Mouse (Mus musculus) stomach, embryonic 14.5 days (tissue): ENCODE results near the gene Tbx21. TPM values are rescaled to one million over a fixed set of nuclear protein-coding genes. Genes with fewer than 3 reads are reported as not detected.

Experiments used
- ATAC-seq: fragments of 200-750 bp; cut with Nextera tagmentation; 2 replicates; pipeline ENCODE4 v1.8.0; 2017; ENCODE audit warnings: low read depth, moderate TSS enrichment; ENCODE audit not compliant: insufficient number of reproducible peaks, insufficient read depth, low FRiP score
- H3K27ac ChIP-seq: fragments of 300-500 bp; sonication (generic); 2 replicates; pipeline ENCODE4 v1.5.1; 2014; ENCODE audit warnings: mild to moderate bottlenecking, low read length, moderate library complexity, mixed read lengths
- H3K27me3 ChIP-seq: fragments of 300-500 bp; sonication (generic); 2 replicates; pipeline ENCODE4 v1.6.1; 2014; ENCODE audit warnings: low read length, control low read depth, mixed read lengths; ENCODE audit not compliant: control insufficient read depth, insufficient read depth
- H3K36me3 ChIP-seq: fragments of 300-500 bp; sonication (generic); 2 replicates; pipeline ENCODE4 v1.6.1; 2014; ENCODE audit warnings: mild to moderate bottlenecking, control low read depth, low read length, moderate library complexity, mixed read lengths; ENCODE audit not compliant: control insufficient read depth, insufficient read depth
- H3K4me1 ChIP-seq: fragments of 300-500 bp; sonication (generic); 2 replicates; pipeline ENCODE4 v1.6.1; 2014; ENCODE audit warnings: low read length, control low read depth, mixed read lengths; ENCODE audit not compliant: control insufficient read depth, insufficient read depth
- H3K4me2 ChIP-seq: fragments of 300-500 bp; sonication (generic); replicated peaks from 2 replicates; pipeline ENCODE4 v1.6.1; 2014; ENCODE audit warnings: low read depth, low read length, control low read depth
- H3K4me3 ChIP-seq: fragments of 300-500 bp; sonication (generic); 2 replicates; pipeline ENCODE4 v1.5.1; 2014; ENCODE audit warnings: low read depth, low read length, control low read depth
- H3K9ac ChIP-seq: fragments of 300-500 bp; sonication (generic); replicated peaks from 2 replicates; pipeline ENCODE4 v1.6.1; 2014; ENCODE audit warnings: low read depth, mild to moderate bottlenecking, control low read depth, low read length, moderate library complexity, mixed read lengths
- H3K9me3 ChIP-seq: fragments of 300-500 bp; sonication (generic); 2 replicates; pipeline ENCODE4 v1.6.1; 2016; ENCODE audit warnings: low read depth, low read length, control low read depth; ENCODE audit not compliant: control insufficient read depth
- WGBS: fragments of 180-500 bp; shearing (Covaris S2); extraction: QIAGEN DNeasy Blood & Tissue Kit; methylation state at CpG from one replicate; pipeline ENCODE4 v1.1.7; 2014; 5-methylcytosine and 5-hydroxymethylcytosine counted together
- polyA plus RNA-seq: library from polyadenylated mRNA; unstranded; fragments of >200 nt; fragmentation: Nextera tagmentation; extraction: Ambion mirVana; gene quantifications from 2 replicates; pipeline ENCODE4 v1.2.1, GENCODE M21; 2014

Gene Tbx21
- 0.20 TPM in 1 of 2 replicates, not detected in the other for polyA plus RNA-seq

- H3K27ac ChIP-seq, result no peak within 1 kb of the TSS
- peak within 1 kb of the TSS; percentile 68 for H3K4me2 ChIP-seq
- no peaks in the 10 kb centered on the region for H3K9me3 ChIP-seq
- peaks cover 12% of the 10 kb centered on the region for H3K4me1 ChIP-seq
- H3K27me3 ChIP-seq, result peaks cover 37% of the 10 kb centered on the region
- WGBS, result under 1% methylated on average over 85 of the region's 87 CpGs
- H3K36me3 ChIP-seq, result no peaks in the 10 kb centered on the region
- peak within 1 kb of the TSS; percentile 35 for H3K4me3 ChIP-seq
- no peak for ATAC-seq
- 0 out of 2 replicates have a peak within 1 kb of the TSS, but pooled peaks have one; percentile 6 for H3K9ac ChIP-seq
These were observed at the start of gene Tbx21 for GRCm38 (mm10) chr11:97114671-97115601. Tbx21 (minus strand) TSS chr11:97115331.

GRCm38 (mm10) chr11:97160341-97160740 lies 45.2 kb upstream of the Tbx21 start:
- 77% methylated on average over 6 of the region's 6 CpGs for WGBS
- no peaks in the 10 kb centered on the region for H3K9me3 ChIP-seq
- H3K4me3 ChIP-seq, result no peak overlapping the region
- H3K27me3 ChIP-seq, result no peaks in the 10 kb centered on the region
- no peak for ATAC-seq
- H3K4me2 ChIP-seq, result no peak overlapping the region
- no peaks in the 10 kb centered on the region for H3K4me1 ChIP-seq
- H3K36me3 ChIP-seq, result peaks cover 82% of the 10 kb centered on the region
- no peak overlapping the region for H3K9ac ChIP-seq
- H3K27ac ChIP-seq, result no peak overlapping the region

GRCm38 (mm10) chr11:97156999-97157398 lies 41.9 kb upstream of the Tbx21 start:
- Histone ChIP-seq H3K27me3 (no peaks in the 10 kb centered on the region), H3K9me3 (no peaks in the 10 kb centered on the region), H3K36me3 (peaks cover 49% of the 10 kb centered on the region), H3K4me2 (no peak overlapping the region), H3K4me1 (peaks cover 9% of the 10 kb centered on the region), H3K9ac (no peak overlapping the region), H3K27ac (no peak overlapping the region), H3K4me3 (no peak overlapping the region)
- no peak for ATAC-seq
- 82% methylated on average over 7 of the region's 7 CpGs for WGBS

- peaks cover 24% of the 10 kb centered on the region for H3K4me1 ChIP-seq
- no peak overlapping the region for H3K27ac ChIP-seq
- H3K4me3 ChIP-seq, result no peak overlapping the region
- H3K9me3 ChIP-seq, result no peaks in the 10 kb centered on the region
- H3K4me2 ChIP-seq, result peak overlapping the region; percentile 91; the same call in 1 of the 2 replicates
- peaks cover 13% of the 10 kb centered on the region for H3K36me3 ChIP-seq
- 33% methylated on average over 10 of the region's 10 CpGs for WGBS
- H3K27me3 ChIP-seq, result no peaks in the 10 kb centered on the region
- H3K9ac ChIP-seq, result no peak overlapping the region
- no peak for ATAC-seq
These were observed 37.6 kb upstream of the Tbx21 start for GRCm38 (mm10) chr11:97152662-97153287.

- Histone ChIP-seq H3K27ac (no peak overlapping the region; the same call in 1 of the 2 replicates), H3K9ac (0 out of 2 replicates have a peak overlapping the region, but pooled peaks have one; percentile 63), H3K36me3 (peaks cover 7% of the 10 kb centered on the region; the same call in 1 of the 2 replicates), H3K4me3 (peak overlapping the region; percentile 69), H3K4me1 (peaks cover 24% of the 10 kb centered on the region), H3K4me2 (peak overlapping the region; percentile 91), H3K27me3 (no peaks in the 10 kb centered on the region), H3K9me3 (no peaks in the 10 kb centered on the region)
- no peak for ATAC-seq
- 1% methylated on average over 11 of the region's 11 CpGs for WGBS
These were observed 36.9 kb upstream of the Tbx21 start for GRCm38 (mm10) chr11:97152023-97152426.

- Histone ChIP-seq H3K4me3 (peak within 1 kb of the TSS; percentile 69), H3K9me3 (no peaks in the 10 kb centered on the region), H3K27ac (peak within 1 kb of the TSS; percentile 87), H3K36me3 (peaks cover 7% of the 10 kb centered on the region; the same call in 1 of the 2 replicates), H3K27me3 (no peaks in the 10 kb centered on the region), H3K4me2 (peak within 1 kb of the TSS; percentile 91), H3K9ac (peak within 1 kb of the TSS; percentile 63), H3K4me1 (peaks cover 24% of the 10 kb centered on the region)
- under 1% methylated on average over 47 of the region's 64 CpGs for WGBS
- 0 out of 2 replicates have a peak, but pooled peaks have one; percentile 3 for ATAC-seq
These were observed 36.2 kb upstream of the Tbx21 start, which contains the start of gene Tbkbp1 for GRCm38 (mm10) chr11:97151343-97151801. Tbkbp1 (minus strand) TSS chr11:97151495.

GRCm38 (mm10) chr11:97150411-97151330 lies 35.5 kb upstream of the Tbx21 start:
- peaks cover 5% of the 10 kb centered on the region; the same call in 1 of the 2 replicates for H3K36me3 ChIP-seq
- H3K27me3 ChIP-seq, result no peaks in the 10 kb centered on the region
- H3K27ac ChIP-seq, result peak overlapping the region; percentile 87
- peaks cover 24% of the 10 kb centered on the region for H3K4me1 ChIP-seq
- peak overlapping the region; percentile 69 for H3K4me3 ChIP-seq
- peak overlapping the region; percentile 63 for H3K9ac ChIP-seq
- H3K4me2 ChIP-seq, result peak overlapping the region; percentile 91
- WGBS, result under 1% methylated on average over 73 of the region's 102 CpGs
- no peaks in the 10 kb centered on the region for H3K9me3 ChIP-seq
- ATAC-seq, result peak; percentile 65
